Mouse (Mus musculus) neural tube, embryonic 11.5 days (tissue): ENCODE data around the gene Degs2. TPM values are rescaled to one million over a fixed set of nuclear protein-coding genes. Genes with fewer than 3 reads are reported as not detected.

Experiments used
- ATAC-seq: fragments of 200-750 bp; cut with Nextera tagmentation; 2 replicates; pipeline ENCODE4 v1.8.0; 2017; ENCODE audit warnings: moderate number of reproducible peaks, mild to moderate bottlenecking, moderate TSS enrichment, moderate library complexity; ENCODE audit not compliant: insufficient read depth, low FRiP score, low TSS enrichment
- DNase-seq: peaks from one replicate; pipeline ENCODE4 v3.0.0-alpha.2; 2015; ENCODE audit warnings: low spot score
- H3K27ac ChIP-seq: fragments of 300-500 bp; sonication (generic); 2 replicates; pipeline ENCODE4 v1.5.1; 2014; ENCODE audit warnings: low read depth, mild to moderate bottlenecking, low read length
- H3K27me3 ChIP-seq: fragments of 300-500 bp; sonication (generic); 2 replicates; pipeline ENCODE4 v1.6.1; 2014; ENCODE audit warnings: mild to moderate bottlenecking, low read length, mixed read lengths; ENCODE audit not compliant: control insufficient read depth, insufficient read depth
- H3K36me3 ChIP-seq: fragments of 300-500 bp; sonication (generic); 2 replicates; pipeline ENCODE4 v1.6.1; 2014; ENCODE audit warnings: mild to moderate bottlenecking, low read length, moderate library complexity, mixed read lengths; ENCODE audit not compliant: control insufficient read depth, insufficient read depth
- H3K4me1 ChIP-seq: fragments of 300-500 bp; sonication (generic); 2 replicates; pipeline ENCODE4 v1.6.1; 2014; ENCODE audit warnings: low read length, mixed read lengths; ENCODE audit not compliant: control insufficient read depth, insufficient read depth
- H3K4me2 ChIP-seq: fragments of 300-500 bp; sonication (generic); 2 replicates; pipeline ENCODE4 v1.6.1; 2014; ENCODE audit warnings: low read depth, mild to moderate bottlenecking, moderate library complexity
- H3K4me3 ChIP-seq: fragments of 300-500 bp; sonication (generic); 2 replicates; pipeline ENCODE4 v1.5.1; 2014; ENCODE audit warnings: low read depth, low read length
- H3K9ac ChIP-seq: fragments of 300-500 bp; sonication (generic); 2 replicates; pipeline ENCODE4 v1.6.1; 2014; ENCODE audit warnings: mild to moderate bottlenecking, low read length
- H3K9me3 ChIP-seq: fragments of 300-500 bp; sonication (generic); 2 replicates; pipeline ENCODE4 v1.6.1; 2016; ENCODE audit warnings: low read length; ENCODE audit not compliant: control insufficient read depth
- WGBS: fragments of 180-500 bp; shearing (Covaris S2); extraction: QIAGEN DNeasy Blood & Tissue Kit; methylation state at CpG from one replicate; pipeline ENCODE4 v1.1.7; 2014; 5-methylcytosine and 5-hydroxymethylcytosine counted together
- microRNA counts: library from miRNA; unstranded; fragments of <30 nt; microRNA quantifications from one replicate; lab custom pipeline; 2015
- microRNA-seq: library from miRNA; unstranded; fragments of <30 nt; microRNA quantifications from one replicate; pipeline ENCODE4, GENCODE M21; 2016
- polyA plus RNA-seq: library from polyadenylated mRNA; unstranded; fragments of >200 nt; fragmentation: Nextera tagmentation; extraction: Ambion mirVana; gene quantifications from 2 replicates; pipeline ENCODE4 v1.2.1, GENCODE M21; 2014

Degs2 gene
- polyA plus RNA-seq, 1 experiment from 2014 or later, result 1.8 TPM

DNA sequence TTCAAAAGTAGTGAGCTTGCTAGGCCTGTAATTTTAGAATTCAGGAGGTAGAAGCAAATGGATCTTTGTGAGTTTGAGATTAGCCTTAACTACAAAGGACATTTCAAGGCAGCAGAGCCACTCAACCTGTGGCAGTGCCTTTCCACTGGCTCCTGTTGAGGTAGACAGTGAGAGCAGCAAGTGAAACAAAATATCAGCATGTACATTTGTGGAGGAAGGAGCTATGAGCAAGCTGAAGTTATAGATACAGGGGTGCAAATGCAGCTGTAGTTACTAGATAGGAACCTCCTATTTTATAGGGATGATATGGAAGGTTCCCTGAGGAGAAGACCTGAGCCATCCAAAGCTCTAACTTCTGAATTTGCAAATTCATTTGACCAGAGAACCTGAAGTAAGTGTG, 69.6 kb downstream of the Degs2 start:
- H3K36me3 ChIP-seq, result no peaks in the 10 kb centered on the region
- no peak overlapping the region for H3K27ac ChIP-seq
- no peak overlapping the region for H3K4me3 ChIP-seq
- no peaks in the 10 kb centered on the region for H3K4me1 ChIP-seq
- no peaks in the 10 kb centered on the region for H3K9me3 ChIP-seq
- H3K27me3 ChIP-seq, result no peaks in the 10 kb centered on the region
- no peak for ATAC-seq
- no peak overlapping the region for H3K4me2 ChIP-seq
- no peak for DNase-seq
- H3K9ac ChIP-seq, result no peak overlapping the region

DNA sequence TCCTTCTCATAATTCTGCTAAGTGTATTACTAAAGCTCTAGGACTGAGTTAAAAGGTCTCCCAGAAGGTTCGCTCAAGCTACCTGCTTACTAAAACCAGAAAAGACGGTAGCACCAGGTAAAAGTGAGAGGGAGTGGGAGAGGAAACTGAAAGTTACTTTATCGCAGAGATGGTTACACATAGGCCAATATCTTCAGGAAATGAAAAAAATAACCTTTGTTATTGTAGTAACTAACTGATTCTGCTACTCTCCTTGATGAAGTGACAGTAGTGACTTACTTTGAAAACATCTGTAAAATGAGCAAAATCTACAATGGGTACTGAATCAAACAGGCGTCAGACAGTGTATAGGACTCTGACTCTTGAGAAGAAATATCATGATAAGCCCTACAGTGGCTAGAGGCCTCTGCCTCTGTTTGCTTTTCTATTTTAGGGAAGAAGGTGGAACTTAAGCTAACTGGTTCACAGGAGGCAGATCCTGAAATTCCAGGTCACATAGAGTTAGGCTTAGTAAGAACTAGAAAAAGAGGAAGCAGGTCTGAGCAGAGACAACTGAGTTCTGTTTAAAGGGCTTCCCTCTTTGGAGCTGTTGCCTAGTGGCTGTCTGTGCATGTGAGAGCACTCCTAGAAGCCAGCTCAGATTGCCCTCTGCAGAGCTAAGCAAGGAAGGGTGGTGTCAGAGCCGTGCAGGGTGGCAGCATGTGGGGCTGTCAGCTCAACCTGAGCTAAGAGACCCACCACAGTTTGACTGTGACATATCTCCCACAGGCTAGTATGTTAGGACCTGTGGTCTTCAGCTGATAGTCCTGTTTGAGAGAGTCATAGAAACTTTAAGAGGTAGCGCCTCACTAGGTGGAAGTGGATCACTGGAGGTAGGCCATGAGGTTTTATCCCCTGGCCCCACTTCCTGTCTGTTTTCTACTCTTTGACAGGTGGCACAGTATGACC, 71.1 kb downstream of the Degs2 start:
- DNase-seq (no peak), ATAC-seq (no peak)
- H3K9ac ChIP-seq, result no peak overlapping the region
- H3K9me3 ChIP-seq, result no peaks in the 10 kb centered on the region
- H3K36me3 ChIP-seq, result no peaks in the 10 kb centered on the region
- H3K4me2 ChIP-seq, result no peak overlapping the region
- no peak overlapping the region for H3K4me3 ChIP-seq
- H3K27me3 ChIP-seq, result no peaks in the 10 kb centered on the region
- 95% methylated on average over 6 of the region's 6 CpGs for WGBS
- no peak overlapping the region for H3K27ac ChIP-seq
- no peaks in the 10 kb centered on the region for H3K4me1 ChIP-seq

DNA sequence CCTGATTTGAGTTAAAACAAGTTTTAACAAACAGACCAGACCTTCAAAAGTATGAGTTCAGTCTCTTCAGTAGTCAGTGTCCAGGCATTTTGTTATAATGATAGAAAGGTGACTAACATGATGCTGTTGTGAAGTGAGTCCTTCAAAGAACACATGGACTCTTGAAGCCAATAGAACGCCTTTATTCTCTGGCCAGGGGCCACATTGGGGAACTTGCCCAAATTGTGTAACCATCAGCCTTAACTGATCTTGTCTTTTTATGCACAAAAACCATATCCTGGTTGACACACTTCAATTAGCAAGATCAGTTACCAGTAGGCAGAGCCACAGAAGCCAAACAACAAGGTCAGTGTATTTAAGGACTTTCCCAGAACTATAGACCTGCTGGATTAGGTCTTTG, 72.6 kb downstream of the Degs2 start:
- DNase-seq, result no peak

More for the DNA sequence above, 72.6 kb downstream of the Degs2 start:
- Histone ChIP-seq H3K27ac (no peak overlapping the region), H3K9ac (no peak overlapping the region), H3K4me3 (no peak overlapping the region), H3K36me3 (no peaks in the 10 kb centered on the region), H3K9me3 (no peaks in the 10 kb centered on the region), H3K4me2 (no peak overlapping the region), H3K27me3 (no peaks in the 10 kb centered on the region), H3K4me1 (no peaks in the 10 kb centered on the region)
- ATAC-seq, result no peak
- WGBS, result 94% methylated on average over 1 of the region's 1 CpGs

MicroRNAs within 50 kb of the gene (microRNA counts, 519-probe panel; counts per million panel counts)
- microRNA mmu-miR-342-3p (lab: Ali Mortazavi, UCI) (4,706 counts per million, percentile 85 among the panel's probes with 10 or more counts), microRNA mmu-miR-342-5p (lab: Ali Mortazavi, UCI) (171 counts per million, percentile 57 among the panel's probes with 10 or more counts)

Small RNA genes within 50 kb of the gene (microRNA-seq; reads per million reads assigned to microRNA genes)
- gene Gm23872 (not detected), gene Mir342 (3,695 reads per million, percentile 89 among the genes with 10 or more reads in this experiment)

Other genes starting within 250 kb of the Degs2 start
- 120 and 123 TPM in 2 replicates for gene Evl, start 147.6 kb downstream of the Degs2 start, polyA plus RNA-seq
- gene Yy1, start 90.7 kb upstream of the Degs2 start, polyA plus RNA-seq, result 17.6 and 18.7 TPM in 2 replicates
- 12.9 and 13.7 TPM in 2 replicates for gene Slc25a29, start 133.6 kb upstream of the Degs2 start, polyA plus RNA-seq
- gene Slc25a47, start 133.7 kb upstream of the Degs2 start, polyA plus RNA-seq, result 10.5 and 13.2 TPM in 2 replicates
- gene Wdr25, start 191.3 kb upstream of the Degs2 start, polyA plus RNA-seq, result 5.2 TPM in 2 replicates
- gene Wars, start 191.9 kb upstream of the Degs2 start, polyA plus RNA-seq, result 139 and 148 TPM in 2 replicates